Mouse (Mus musculus) liver, postnatal 0 days (tissue): ENCODE data around the gene Myadml2.

Source experiments
- CTCF ChIP-seq: sonication (generic); IDR thresholded peaks from 2 replicates; pipeline ENCODE4 v1.5.1; 2016; ENCODE audit warnings: antibody characterized with exemption, low read depth
- EP300 ChIP-seq: IDR thresholded peaks from 2 replicates; pipeline ENCODE4 v1.6.1; 2016; ENCODE audit warnings: antibody characterized with exemption, low read depth, mild to moderate bottlenecking

DNA sequence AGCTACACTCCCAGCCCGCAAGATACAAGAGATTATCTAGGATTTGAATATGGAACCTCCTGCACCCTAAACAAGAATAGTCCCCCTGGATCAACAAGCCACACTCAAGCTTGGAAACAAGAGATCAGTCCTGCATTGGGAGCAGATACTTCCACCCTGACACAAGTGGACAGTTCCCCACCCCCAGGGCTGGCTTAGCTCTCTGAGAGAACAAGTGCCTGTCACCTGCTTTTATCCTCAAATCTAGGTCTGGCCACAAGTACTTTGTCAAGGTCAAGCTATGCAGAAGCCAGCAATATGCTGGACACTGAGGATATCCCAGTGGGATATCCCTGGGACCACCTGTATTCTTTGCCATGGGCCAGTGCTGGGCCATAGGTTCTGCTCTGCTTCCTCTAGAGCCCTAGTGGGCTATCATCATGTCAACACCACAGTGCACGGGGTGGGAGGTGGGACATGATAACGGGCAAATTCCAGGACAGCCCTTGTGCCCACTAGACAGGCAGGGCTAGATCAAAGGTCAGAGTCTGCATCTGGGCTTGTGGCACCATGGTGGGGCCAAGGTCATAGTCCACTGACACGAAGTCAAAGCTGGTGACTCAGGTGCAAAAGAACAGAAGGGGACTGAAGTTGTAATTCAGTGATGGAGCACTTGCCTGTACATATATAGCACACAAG, 31.2 kb downstream of the Myadml2 start:
- TF ChIP-seq EP300 (no peak), CTCF (no peak)
